7 mouse cellular contexts compared by ENCODE assay signal in genomic region chr6:91972201-91972646, GRCm38 (mm10). TPM values are rescaled to one million over a fixed set of nuclear protein-coding genes. Genes with fewer than 3 reads are reported as not detected.
DNase-seq lines count a peak whose midpoint lies in the region; ATAC-seq and TF ChIP-seq lines count a peak whose summit lies in the region.

No protein-coding gene starts in this region.

- no peak for TF ChIP-seq POLR2A in brain, embryonic 14.5 days (IDR thresholded peaks at IDR 0.05; ENCODE audit: borderline replicate concordance, extremely low read depth, insufficient read depth, insufficient read length, poor library complexity, severe bottlenecking)

- no peak overlapping the region; the same call in 1 of the 2 replicates for H3K4me2 ChIP-seq in kidney, embryonic 15.5 days
- H3K4me2 ChIP-seq in stomach, embryonic 15.5 days, result no peak overlapping the region

- no peak for TF ChIP-seq CTCF in brain, embryonic 14.5 days (IDR thresholded peaks at IDR 0.05; ENCODE audit: borderline replicate concordance, extremely low read depth, insufficient read depth, insufficient read length)

- H3K9ac ChIP-seq in kidney, embryonic 15.5 days, result no peak overlapping the region
- no peak overlapping the region for H3K9ac ChIP-seq in stomach, embryonic 15.5 days

- H3K36me3 ChIP-seq in heart, embryonic 10.5 days, result no peaks in the 10 kb centered on the region
- H3K36me3 ChIP-seq in kidney, embryonic 15.5 days, result no peaks in the 10 kb centered on the region
- H3K36me3 ChIP-seq in stomach, embryonic 15.5 days, result no peaks in the 10 kb centered on the region

- peak overlapping the region; percentile 57 for H3K27ac ChIP-seq in heart, embryonic 10.5 days
- peak overlapping the region; percentile 75 for H3K27ac ChIP-seq in kidney, embryonic 15.5 days
- no peak overlapping the region for H3K27ac ChIP-seq in stomach, embryonic 15.5 days

- no peaks in the 10 kb centered on the region for H3K9me3 ChIP-seq in heart, embryonic 10.5 days
- no peaks in the 10 kb centered on the region for H3K9me3 ChIP-seq in kidney, embryonic 15.5 days (replicated peaks)
- H3K9me3 ChIP-seq in stomach, embryonic 15.5 days, result no peaks in the 10 kb centered on the region

- peak; percentile 77 to 80 for DNase-seq in adrenal gland, adult (ENCODE audit: inconsistent age in 2 of 2, low spot score in 1 of 2)
- peak; percentile 53 for DNase-seq in brain, embryonic 14.5 days (ENCODE audit: low read depth)
- peak; percentile 89 for DNase-seq in heart, embryonic 10.5 days (ENCODE audit: low spot score)
- peak; percentile 89 for DNase-seq in lung, postnatal 10 days
- DNase-seq in c-Kit-positive CD71-positive TER-119-positive erythroid progenitor cells, embryonic 14.5 days (ENCODE audit: low spot score), result no peak

- ATAC-seq in kidney, embryonic 15.5 days (replicated peaks; ENCODE audit: low FRiP score), result peak; percentile 82
- peak; percentile 45 for ATAC-seq in stomach, embryonic 15.5 days (ENCODE audit: insufficient read depth, low FRiP score, low read depth)

- H3K4me1 ChIP-seq in heart, embryonic 10.5 days, result peaks cover 21% of the 10 kb centered on the region
- peaks cover 31% of the 10 kb centered on the region for H3K4me1 ChIP-seq in kidney, embryonic 15.5 days
- H3K4me1 ChIP-seq in stomach, embryonic 15.5 days, result no peaks in the 10 kb centered on the region

- H3K4me3 ChIP-seq in heart, embryonic 10.5 days, result no peak overlapping the region
- no peak overlapping the region for H3K4me3 ChIP-seq in kidney, embryonic 15.5 days (replicated peaks)
- no peak overlapping the region for H3K4me3 ChIP-seq in stomach, embryonic 15.5 days (replicated peaks)

- H3K27me3 ChIP-seq in heart, embryonic 10.5 days (ENCODE audit: insufficient read depth, poor library complexity, severe bottlenecking), result peaks cover 10% of the 10 kb centered on the region; the same call in 1 of the 2 replicates
- peaks cover 14% of the 10 kb centered on the region for H3K27me3 ChIP-seq in kidney, embryonic 15.5 days
- no peaks in the 10 kb centered on the region for H3K27me3 ChIP-seq in stomach, embryonic 15.5 days (replicated peaks)

- 24% methylated on average over 9 of the region's 9 CpGs for WGBS in heart, embryonic 10.5 days
- 34% methylated on average over 9 of the region's 9 CpGs for WGBS in kidney, embryonic 15.5 days
- 41% methylated on average over 9 of the region's 9 CpGs for whole genome bisulfite sequencing in stomach, embryonic 15.5 days

RNA-seq across cellular contexts. Expression of gene Fgd5, which starts 6.5 kb away (rescaled TPM):
- 7.9 and 16.9 TPM in 2 replicates for polyA plus RNA-seq in brain, embryonic 14.5 days (2012; rRNA removed)
- 12.9 and 15.7 TPM in 2 replicates for polyA plus RNA-seq in heart, embryonic 10.5 days (2016; fragmentation: Nextera tagmentation; extraction: Ambion mirVana)
- polyA plus RNA-seq in kidney, embryonic 15.5 days (2015; fragmentation: Nextera tagmentation; extraction: Ambion mirVana), result 18.1 and 18.7 TPM in 2 replicates
- 7.8 and 8.7 TPM in 2 replicates for polyA plus RNA-seq in stomach, embryonic 15.5 days (2015; fragmentation: Nextera tagmentation; extraction: Ambion mirVana)
